Mouse (Mus musculus): ENCODE measurements around the gene Usp25.

DNA sequence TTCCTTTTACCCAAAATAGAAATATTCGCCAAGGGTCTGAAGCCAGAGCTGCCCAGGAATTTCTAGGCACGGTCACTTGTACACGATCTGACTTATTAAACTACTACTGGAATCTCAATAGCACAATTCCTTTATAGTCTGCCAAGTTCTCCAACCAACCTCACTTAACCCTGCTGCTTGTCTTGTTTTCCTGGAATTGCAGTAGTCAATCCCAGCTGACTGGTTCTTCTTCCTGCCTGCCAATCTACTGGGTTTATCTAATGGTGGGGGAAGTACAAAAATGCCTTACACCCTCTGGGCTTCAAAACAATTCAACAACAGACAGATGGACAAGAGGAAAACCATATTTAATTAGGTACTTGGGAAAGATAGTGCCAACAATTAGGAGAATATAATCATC lies 9.6 kb upstream of the Usp25 start:
- TF ChIP-seq CTCF (IDR thresholded peaks at IDR 0.05; ENCODE audit: low read depth, low read length) (no peak), POLR2AphosphoS5 (IDR thresholded peaks at IDR 0.05; ENCODE audit: insufficient replicate concordance, low read depth, low read length) (no peak)
